ENCODE assay signal across 9 mouse cellular contexts in genomic region chr3:121161661-121162060, GRCm38 (mm10). TPM values are rescaled to one million over a fixed set of nuclear protein-coding genes. Genes with fewer than 3 reads are reported as not detected.
DNase-seq lines count a peak whose midpoint lies in the region; ATAC-seq and TF ChIP-seq lines count a peak whose summit lies in the region.
"Had no signal": no experiment of that assay in that cellular context is flagged by ENCODE, and none has a peak within 500 bp of the region (broad histone marks: within the 10 kb centered on the region; RNA-seq: fewer than 3 reads in every experiment).

No protein-coding gene starts in this region.

- 0 out of 2 replicates have a peak, but pooled peaks cover 3% of the 10 kb centered on the region for H3K9me3 ChIP-seq in liver, embryonic 12.5 days (replicated peaks)
- H3K9me3 ChIP-seq in liver, embryonic 14.5 days (ENCODE audit: control insufficient read depth, low read length): no peaks in the 10 kb centered on the region

- TF ChIP-seq EP300 in liver, embryonic 14.5 days (IDR thresholded peaks at IDR 0.05; ENCODE audit: low read depth): no peak

- TF ChIP-seq POLR2A in cerebellum, adult 2 months (IDR thresholded peaks at IDR 0.05; ENCODE audit: borderline replicate concordance, insufficient read depth, low read length): no peak
- TF ChIP-seq POLR2A in liver, adult 2 months (IDR thresholded peaks at IDR 0.05; ENCODE audit: extremely low read depth, insufficient read depth, low read length): no peak

- H3K36me3 ChIP-seq in liver, adult 2 months (ENCODE audit: control insufficient read depth, insufficient read depth, low read length): no peaks in the 10 kb centered on the region
- H3K36me3 ChIP-seq in liver, embryonic 12.5 days: peaks cover 3% of the 10 kb centered on the region; the same call in 1 of the 2 replicates
- H3K36me3 ChIP-seq in liver, embryonic 14.5 days (replicated peaks; ENCODE audit: control insufficient read depth, insufficient read depth, low read depth): no peaks in the 10 kb centered on the region
- H3K36me3 ChIP-seq: neural tube, embryonic 12.5 days had no signal

- DNase-seq in cerebellum, adult 2 months: no peak
- DNase-seq in cerebellum, adult 9-10 months: no peak
- no peak for DNase-seq in liver, adult 2 months (ENCODE audit: extremely low read depth, low read depth, low spot score)
- peak; percentile 88 for DNase-seq in MEL-GATA-1-ER (ENCODE audit: extremely low read depth, low read depth)
- DNase-seq in liver, embryonic 14.5 days (ENCODE audit: low read depth in 3 of 3, low spot score in 3 of 3): peak in 1 of 3 experiments; percentile 37
- DNase-seq in ovary, postnatal 10 days (ENCODE audit: low spot score): no peak

- no peak overlapping the region for H3K4me3 ChIP-seq in cerebellum, adult 2 months (replicated peaks; ENCODE audit: insufficient read depth, low read depth, low read length)
- no peak overlapping the region for H3K4me3 ChIP-seq in liver, adult 2 months (ENCODE audit: insufficient read depth, low read depth, low read length)
- no peak overlapping the region for H3K4me3 ChIP-seq in liver, embryonic 12.5 days
- H3K4me3 ChIP-seq in liver, embryonic 14.5 days (ENCODE audit: insufficient read depth in 1 of 2, low read depth in 2 of 2, low read length in 2 of 2): no peak overlapping the region
- H3K4me3 ChIP-seq: neural tube, embryonic 12.5 days had no signal

- H3K79me2 ChIP-seq in liver, adult 2 months (ENCODE audit: control insufficient read depth, insufficient read depth, low read length): no peaks in the 10 kb centered on the region

- WGBS in cerebellum, adult 2 months: 59% methylated on average over 2 of the region's 2 CpGs
- WGBS in liver, adult 2 months: 63% methylated on average over 2 of the region's 2 CpGs
- WGBS in liver, embryonic 12.5 days (ENCODE audit: insufficient replicate concordance): 31% methylated on average over 2 of the region's 2 CpGs
- 33% methylated on average over 2 of the region's 2 CpGs for WGBS in liver, embryonic 14.5 days (ENCODE audit: insufficient replicate concordance)

- no peaks in the 10 kb centered on the region for H3K27me3 ChIP-seq in cerebellum, adult 2 months (ENCODE audit: control insufficient read depth, insufficient read depth, low read length)
- no peaks in the 10 kb centered on the region for H3K27me3 ChIP-seq in liver, adult 2 months (ENCODE audit: control insufficient read depth, insufficient read depth, low read length)
- H3K27me3 ChIP-seq in liver, embryonic 12.5 days (replicated peaks): no peaks in the 10 kb centered on the region
- H3K27me3 ChIP-seq in liver, embryonic 14.5 days (ENCODE audit: control insufficient read depth, insufficient read depth, low read length): no peaks in the 10 kb centered on the region
- H3K27me3 ChIP-seq: neural tube, embryonic 12.5 days had no signal

- H3K4me1 ChIP-seq in cerebellum, adult 2 months (ENCODE audit: control insufficient read depth, insufficient read depth, low read length): peaks cover 10% of the 10 kb centered on the region
- H3K4me1 ChIP-seq in liver, adult 2 months (ENCODE audit: control insufficient read depth, insufficient read depth, low read length): 0 out of 2 replicates have a peak, but pooled peaks cover 2% of the 10 kb centered on the region
- H3K4me1 ChIP-seq in liver, embryonic 12.5 days: peaks cover 10% of the 10 kb centered on the region
- peaks cover 0 to 4% of the 10 kb centered on the region in 2 experiments; a peak in 2 of 4 replicates for H3K4me1 ChIP-seq in liver, embryonic 14.5 days (replicated peaks; ENCODE audit: control insufficient read depth in 2 of 2, insufficient read depth in 2 of 2, low read length in 1 of 2)

- TF ChIP-seq CTCF in cerebellum, adult 2 months (IDR thresholded peaks at IDR 0.05; ENCODE audit: borderline replicate concordance, insufficient read depth, low read depth, low read length): peak; percentile 34; the same call in 1 of the 2 replicates
- 0 out of 2 replicates have a peak, but pooled peaks have one; percentile 17 for TF ChIP-seq CTCF in liver, adult 2 months (IDR thresholded peaks at IDR 0.05; ENCODE audit: low read depth, low read length)
- peak; percentile 64 for TF ChIP-seq CTCF in liver, embryonic 14.5 days (IDR thresholded peaks at IDR 0.05; ENCODE audit: low read depth)

- no peak overlapping the region for H3K9ac ChIP-seq in liver, adult 2 months (ENCODE audit: low read depth, low read length)
- H3K9ac ChIP-seq in liver, embryonic 12.5 days: no peak overlapping the region
- H3K9ac ChIP-seq in liver, embryonic 14.5 days (replicated peaks): no peak overlapping the region
- H3K9ac ChIP-seq: neural tube, embryonic 12.5 days had no signal

- H3K4me2 ChIP-seq in liver, embryonic 12.5 days: no peak overlapping the region
- H3K4me2 ChIP-seq in liver, embryonic 14.5 days (ENCODE audit: low read depth): no peak overlapping the region
- H3K4me2 ChIP-seq: neural tube, embryonic 12.5 days had no signal

- H3K27ac ChIP-seq in cerebellum, adult 2 months (ENCODE audit: insufficient read depth, low read length): no peak overlapping the region
- no peak overlapping the region for H3K27ac ChIP-seq in liver, adult 2 months (replicated peaks; ENCODE audit: insufficient read depth, low read depth, low read length)
- H3K27ac ChIP-seq in liver, embryonic 12.5 days: no peak overlapping the region
- H3K27ac ChIP-seq in liver, embryonic 14.5 days: no peak overlapping the region
- H3K27ac ChIP-seq: neural tube, embryonic 12.5 days had no signal

- ATAC-seq in liver, embryonic 12.5 days: no peak
- ATAC-seq in liver, embryonic 14.5 days (ENCODE audit: insufficient read depth): 0 out of 2 replicates have a peak, but pooled peaks have one; percentile 17
- ATAC-seq in frontal cortex, adult (ENCODE audit: low TSS enrichment): no peak

RNA-seq across cellular contexts. Expression of gene Rwdd3, which starts 9.8 kb away (rescaled TPM):
- 5.2 and 5.4 TPM in 2 replicates for polyA plus RNA-seq in cerebellum, adult 2 months (2012; rRNA removed)
- total RNA-seq in liver, adult 2 months (2014; rRNA removed): 10.5 and 12.9 TPM in 2 replicates
- polyA plus RNA-seq in liver, adult 2 months (2012; rRNA removed): 2.5 and 3.5 TPM in 2 replicates
- polyA plus RNA-seq in liver, embryonic 12.5 days (2016; fragmentation: Nextera tagmentation; extraction: Ambion mirVana): 1.8 and 2.4 TPM in 2 replicates
- 0.79 and 1.1 TPM in 2 replicates for polyA plus RNA-seq in liver, embryonic 14.5 days (2012; rRNA removed)
- 1.3 and 1.7 TPM in 2 replicates for polyA plus RNA-seq in liver, embryonic 14.5 days (2014; fragmentation: Nextera tagmentation; extraction: Ambion mirVana)
